Mouse (Mus musculus): ENCODE results near the gene Wdhd1. TPM values are rescaled to one million over a fixed set of nuclear protein-coding genes. Genes with fewer than 3 reads are reported as not detected.

The Wdhd1 gene
- polyA plus RNA-seq (2017; shearing (Covaris generic)): 9.0 TPM

GRCm38 (mm10) chr14:47276637-47277393, at the start of gene Wdhd1, which contains the start of gene Socs4:
Gene Wdhd1, minus strand, starts transcription at chr14:47276857.
Gene Socs4, plus strand, starts transcription at chr14:47276931.

GRCm38 (mm10) chr14:47297785-47298407, 21.2 kb upstream of the Wdhd1 start, which contains the start of gene Mapk1ip1l:
Gene Mapk1ip1l, plus strand, starts transcription at chr14:47298266.

Other genes starting within 250 kb of the Wdhd1 start
- 137 TPM for gene Gch1, start 87.4 kb downstream of the Wdhd1 start, polyA plus RNA-seq (2017; shearing (Covaris generic))
- 36.3 TPM for gene Socs4, start 74 bp upstream of the Wdhd1 start, polyA plus RNA-seq (2017; shearing (Covaris generic))
- gene Mapk1ip1l, start 21.4 kb upstream of the Wdhd1 start, polyA plus RNA-seq (2017; shearing (Covaris generic)): 91.1 TPM
- 96.9 TPM for gene Lgals3, start 90.9 kb upstream of the Wdhd1 start, polyA plus RNA-seq (2017; shearing (Covaris generic))
- gene Dlgap5, start 141.6 kb upstream of the Wdhd1 start, polyA plus RNA-seq (2017; shearing (Covaris generic)): 6.0 TPM
- 65.8 TPM for gene Fbxo34, start 173.6 kb upstream of the Wdhd1 start, polyA plus RNA-seq (2017; shearing (Covaris generic))

Measured in effector memory CD4-positive, alpha-beta T cell, adult 7 months (primary cell).